Mouse (Mus musculus): ENCODE results near the gene Bcorl1. TPM values are rescaled to one million over a fixed set of nuclear protein-coding genes. Genes with fewer than 3 reads are reported as not detected.
A peak's percentile ranks its signal among the peaks of the same experiment; 100 is the strongest.

Bcorl1 gene
- 10 to 100 TPM; 18.0 to 19.3 TPM for total RNA-seq (2021)
- long read RNA-seq, experiment 1, partial matches to known transcripts: 1 of 1 reads
- long read RNA-seq, experiment 1, other reads (novel, unspliced or antisense): 0 of 1 reads
- long read RNA-seq, experiment 2, partial matches to known transcripts: 1 of 1 reads
- long read RNA-seq, experiment 2, other reads (novel, unspliced or antisense): 0 of 1 reads

DNA sequence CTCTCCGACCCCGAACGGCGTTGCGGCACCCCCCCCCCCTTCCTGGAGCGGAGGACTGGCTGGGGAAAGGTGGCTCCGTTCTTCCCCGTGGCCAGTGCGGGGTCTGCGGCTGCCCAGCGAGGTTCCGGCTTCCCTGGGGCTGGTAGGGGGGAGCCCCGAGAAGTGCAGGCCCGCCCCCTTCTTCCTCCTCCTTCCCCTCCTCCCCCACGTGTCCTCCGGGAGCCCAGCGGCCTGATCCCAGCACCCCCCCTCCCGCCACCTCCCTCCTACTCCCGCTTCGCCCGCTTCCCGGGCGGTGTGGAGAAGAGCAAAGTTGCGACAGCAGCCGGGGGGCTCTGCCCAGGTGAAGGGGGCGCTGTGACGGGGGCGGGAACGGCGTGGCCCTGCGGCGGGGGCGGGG, at the start of gene Bcorl1:
Bcorl1 (plus strand) TSS at position 218 of the 400 bp plus-strand sequence.
- intact Hi-C loops (cut with DNase I): loop anchor here (5.0 kb wide), 1 partner anchor 54 kb away; no protein-coding TSS in a partner anchor
- DNase-seq (ENCODE audit: low spot score in 2 of 2): peak in 1 of 2 experiments; percentile 6

DNA sequence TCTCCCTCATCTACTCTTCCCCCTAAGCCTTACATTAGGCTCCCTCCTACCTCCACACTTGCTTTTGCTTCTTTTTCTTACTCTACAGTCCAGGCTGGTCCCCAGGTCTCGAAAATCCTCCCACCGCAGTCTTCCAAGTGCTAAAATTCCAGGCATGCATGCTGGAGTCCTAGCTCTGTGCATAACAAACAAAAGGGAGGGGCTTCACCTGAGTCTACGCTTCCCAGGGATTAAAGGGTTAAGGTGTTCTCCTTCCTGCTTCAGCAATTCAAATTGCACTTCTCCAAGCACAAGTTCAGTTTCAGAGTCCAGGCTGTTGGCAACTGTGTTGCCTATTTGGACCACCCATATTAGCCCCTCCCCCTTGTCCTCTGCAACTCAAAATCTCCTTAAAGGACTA, 49.7 kb upstream of the Bcorl1 start:
- DNase-seq (ENCODE audit: low spot score in 2 of 2): no peak

DNA sequence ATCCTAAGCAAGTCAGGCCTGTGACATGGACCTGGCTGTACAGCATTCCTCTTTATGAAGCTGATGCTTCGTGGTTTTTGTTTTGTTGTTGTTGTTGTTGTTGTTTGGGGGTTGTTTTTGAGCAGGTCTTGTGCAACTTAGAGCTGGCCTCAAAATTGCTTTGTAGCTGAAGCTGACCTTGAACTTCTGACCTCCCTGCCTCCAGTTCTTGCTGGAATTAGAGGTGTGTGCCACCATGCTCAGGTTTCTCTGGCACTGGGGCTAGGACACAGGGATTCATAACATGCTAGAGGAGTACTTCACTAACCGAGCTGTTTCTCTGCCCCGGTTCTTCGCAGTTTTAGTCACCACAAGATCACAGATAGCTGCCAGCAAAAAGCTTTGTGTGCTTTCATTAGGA, 35.8 kb upstream of the Bcorl1 start:
- no peak for DNase-seq (ENCODE audit: low spot score in 2 of 2)
- intact Hi-C loops (cut with DNase I): no loop called here

More for the DNA sequence above, 49.7 kb upstream of the Bcorl1 start:
- intact Hi-C loops (cut with DNase I): no loop called here

DNA sequence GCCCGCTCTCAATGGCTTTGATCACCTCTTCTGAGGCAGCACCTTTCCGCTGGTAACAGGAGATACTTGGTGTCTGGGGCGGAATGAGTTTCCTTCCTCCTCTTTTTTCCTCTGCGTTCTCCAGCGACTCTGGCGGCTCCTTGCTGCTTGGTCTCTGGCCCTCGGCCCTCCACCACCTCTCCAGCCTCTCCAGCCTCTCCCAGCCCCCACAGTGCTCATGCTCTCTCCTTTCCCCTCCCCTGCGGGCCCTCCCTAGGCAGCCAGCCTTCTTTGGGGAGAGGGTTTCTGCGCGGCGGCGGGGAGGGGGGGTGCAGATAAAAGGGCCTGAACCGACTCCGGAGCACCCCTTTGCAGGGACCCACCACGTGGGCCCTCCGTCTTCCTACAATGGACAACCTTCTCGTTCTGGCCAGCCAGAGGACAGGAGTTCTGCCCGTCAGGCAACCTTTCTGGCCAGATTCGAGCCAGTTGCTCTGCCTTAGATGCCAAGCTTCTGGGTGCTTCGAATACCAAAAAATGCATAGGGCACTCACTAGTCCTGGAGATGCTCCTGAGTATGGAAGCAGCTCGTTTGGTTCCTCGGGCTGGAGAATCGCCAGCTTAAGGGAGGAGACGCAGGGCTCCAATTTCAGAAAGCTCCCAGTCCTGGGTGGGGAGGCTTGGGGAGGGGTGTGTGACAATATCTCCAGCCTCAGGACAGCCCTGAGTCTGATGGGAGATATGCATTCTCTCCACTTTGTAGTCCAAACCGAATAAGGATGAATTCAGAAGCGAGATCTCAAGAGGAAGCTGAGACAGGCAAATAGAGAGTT, 30.2 kb upstream of the Bcorl1 start:
- DNase-seq (ENCODE audit: low spot score in 2 of 2): no peak
- intact Hi-C loops (cut with DNase I): no loop called here

DNA sequence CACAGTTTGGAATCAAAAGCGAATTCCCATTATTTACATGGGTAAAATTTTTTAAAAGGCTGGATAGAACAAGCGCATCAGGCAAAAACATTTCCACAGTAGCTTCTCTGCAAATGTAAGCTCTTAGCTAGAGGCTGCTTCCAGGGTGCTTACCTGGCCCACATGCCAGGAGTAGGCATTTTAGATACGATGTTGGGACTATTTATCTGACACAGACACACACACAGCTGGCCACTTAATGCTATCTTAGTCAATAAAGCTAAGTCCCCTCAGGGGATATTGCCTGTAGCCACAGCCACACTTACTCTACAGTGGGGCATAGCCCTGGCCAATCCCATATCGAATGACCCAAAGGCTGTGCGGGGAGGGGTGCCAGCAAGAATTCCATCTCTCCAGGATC, 29.4 kb upstream of the Bcorl1 start:
- no peak for DNase-seq (ENCODE audit: low spot score in 2 of 2)
- intact Hi-C loops (cut with DNase I): no loop called here

DNA sequence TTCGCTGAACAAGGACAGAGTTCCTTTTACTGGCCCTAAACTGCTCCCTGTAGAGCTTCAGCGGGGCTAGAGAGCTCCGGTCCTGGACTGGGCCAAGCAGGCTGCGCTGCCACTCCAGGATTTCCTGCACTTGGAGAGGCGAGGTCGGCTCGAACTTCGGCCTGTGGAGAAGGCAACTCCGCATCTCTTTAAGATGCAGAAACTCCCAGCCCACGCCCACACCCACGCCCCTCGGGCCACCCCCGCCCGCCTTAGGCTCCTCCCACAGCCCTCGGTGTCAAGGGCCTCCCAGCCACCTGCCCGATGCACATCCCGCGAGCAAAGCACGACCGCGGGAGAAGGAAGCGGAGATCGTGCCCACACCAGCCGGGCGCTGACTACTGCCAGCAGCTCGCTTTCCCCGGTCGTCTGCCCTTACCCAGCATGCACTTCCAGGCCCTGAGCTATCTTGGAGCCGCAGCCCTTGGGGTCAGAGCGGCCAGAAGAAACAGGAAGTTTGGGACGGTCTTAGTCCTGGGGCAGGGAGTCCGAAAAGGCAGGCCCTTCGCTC, 26.6 kb upstream of the Bcorl1 start:
- intact Hi-C loops (cut with DNase I): no loop called here
- peak; percentile 26 to 28 for DNase-seq (ENCODE audit: low spot score in 2 of 2)

DNA sequence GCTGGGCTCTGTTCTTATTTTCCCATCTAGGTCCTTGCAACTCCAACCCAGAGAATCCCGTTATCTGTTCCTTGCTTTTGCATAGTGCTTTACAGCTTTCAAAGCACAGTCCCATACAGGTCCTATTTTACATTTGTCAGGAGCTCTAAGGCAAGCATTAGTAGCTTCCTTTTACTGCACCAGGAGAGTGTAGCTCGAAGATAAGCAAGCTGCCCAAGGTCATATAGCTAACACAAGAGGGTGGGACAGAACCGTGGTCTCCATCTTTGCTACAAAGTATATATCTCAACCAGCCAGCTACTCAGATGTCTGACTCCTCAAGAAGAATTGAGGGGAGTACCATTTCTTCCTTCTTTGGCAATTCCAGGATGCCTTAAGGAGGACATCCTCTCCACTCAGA, 23.7 kb upstream of the Bcorl1 start:
- intact Hi-C loops (cut with DNase I): no loop called here
- no peak for DNase-seq (ENCODE audit: low spot score in 2 of 2)

DNA sequence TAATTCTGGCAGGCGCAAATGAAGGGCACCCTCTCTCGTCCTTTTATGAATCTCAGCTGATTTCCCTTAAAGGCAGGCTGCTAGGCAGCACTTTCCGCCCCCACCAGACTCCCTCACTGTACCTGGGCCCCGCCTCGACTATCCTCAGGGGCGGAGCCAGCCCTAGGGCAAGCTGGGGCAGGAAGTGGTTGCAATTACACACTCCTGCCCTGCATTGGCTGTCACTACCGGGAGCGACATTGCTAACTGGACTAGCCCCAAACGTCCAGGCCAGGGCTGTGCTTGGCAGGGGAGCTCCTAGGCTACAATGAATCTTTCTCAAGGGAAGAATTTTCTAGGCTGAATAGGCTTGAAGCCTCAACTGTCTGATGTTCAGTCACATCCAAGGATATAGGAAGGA, 23.0 kb upstream of the Bcorl1 start:
- DNase-seq (ENCODE audit: low spot score in 2 of 2): no peak
- intact Hi-C loops (cut with DNase I): no loop called here

DNA sequence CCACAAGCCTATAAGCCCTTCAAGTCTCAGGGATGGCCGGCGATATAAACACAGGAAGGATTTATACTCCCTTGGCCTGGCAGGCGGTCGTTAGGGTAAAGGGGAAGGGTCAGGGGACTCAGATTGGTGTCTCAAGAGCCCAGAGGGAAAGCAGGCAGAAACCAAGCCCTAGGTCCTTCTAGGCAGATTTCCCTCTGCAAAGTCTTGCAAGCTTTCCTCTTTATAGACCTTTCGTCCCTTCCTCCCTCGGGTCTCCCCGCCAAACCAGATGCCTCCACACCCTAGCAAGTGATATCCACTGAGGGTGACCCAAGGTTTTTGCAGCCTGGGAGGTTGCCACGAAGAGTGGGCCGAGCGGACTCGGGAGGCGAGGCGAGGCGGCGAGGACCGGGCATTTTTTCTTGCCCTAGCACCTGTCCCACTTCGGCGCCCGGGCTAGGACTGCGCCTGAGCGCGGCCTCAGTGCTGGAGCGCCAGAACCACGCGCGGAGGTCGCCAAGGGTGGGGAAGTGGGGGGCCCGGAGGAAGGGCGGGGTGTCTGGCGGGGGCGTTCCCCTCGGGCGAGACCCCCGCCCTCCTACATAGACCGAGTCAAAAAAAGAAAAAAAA, 613 bp upstream of the Bcorl1 start:
- no peak for DNase-seq (ENCODE audit: low spot score in 2 of 2)
- intact Hi-C loops (cut with DNase I): loop anchor here (5.0 kb wide), 1 partner anchor 53 kb away; no protein-coding TSS in a partner anchor

DNA sequence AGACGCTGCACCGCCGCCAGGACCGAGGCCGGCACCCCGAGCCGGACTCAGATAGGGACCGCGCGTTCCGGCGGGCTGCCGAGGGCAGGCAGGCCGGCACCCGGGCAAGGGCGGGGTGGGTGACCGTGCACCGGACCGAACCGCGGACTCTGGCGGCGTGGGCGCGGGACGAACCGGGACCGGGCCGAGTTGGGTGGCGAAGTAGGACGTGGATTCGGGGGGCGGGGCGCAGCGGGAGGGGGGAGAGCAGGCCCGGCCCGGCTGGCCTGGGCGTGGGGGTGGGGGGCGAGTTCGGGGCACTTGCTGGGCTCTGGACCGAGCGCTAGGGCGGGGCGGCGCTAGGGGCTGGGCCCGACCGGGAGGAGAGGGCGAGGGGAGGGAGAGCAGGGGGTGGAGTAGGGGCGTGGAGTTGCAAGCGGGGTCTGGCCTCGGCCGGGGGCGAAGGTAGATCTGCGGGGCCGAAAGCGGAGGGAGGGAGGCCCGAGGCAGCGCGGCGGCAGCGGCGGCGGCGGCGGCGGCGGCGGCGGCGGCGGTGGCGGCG, 533 bp downstream of the Bcorl1 start:
- peak in 1 of 2 experiments; percentile 6 for DNase-seq (ENCODE audit: low spot score in 2 of 2)
- intact Hi-C loops (cut with DNase I): loop anchor here (5.0 kb wide), 1 partner anchor 54 kb away; no protein-coding TSS in a partner anchor

DNA sequence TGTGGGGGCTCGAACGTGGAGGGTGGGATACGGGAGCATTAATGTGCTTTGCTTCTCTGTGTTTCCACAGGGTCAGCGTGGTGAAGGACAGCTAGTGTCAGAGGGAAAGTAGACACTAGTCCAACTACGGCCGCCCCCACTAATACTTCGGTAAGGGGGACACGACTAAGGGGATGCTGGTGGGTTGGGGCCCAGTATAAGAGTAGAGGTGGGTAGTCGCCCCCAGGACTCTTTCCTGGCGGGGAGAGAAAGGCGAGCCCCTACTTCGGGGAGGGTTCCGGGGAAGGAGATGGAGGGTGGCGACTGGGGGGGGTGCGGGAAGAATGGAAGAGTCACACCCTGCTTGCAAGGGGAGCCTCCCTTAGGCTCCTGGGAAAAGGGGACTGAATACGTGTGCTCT, 1.6 kb downstream of the Bcorl1 start:
- intact Hi-C loops (cut with DNase I): loop anchor here (5.0 kb wide), 1 partner anchor 55 kb away; no protein-coding TSS in a partner anchor

DNA sequence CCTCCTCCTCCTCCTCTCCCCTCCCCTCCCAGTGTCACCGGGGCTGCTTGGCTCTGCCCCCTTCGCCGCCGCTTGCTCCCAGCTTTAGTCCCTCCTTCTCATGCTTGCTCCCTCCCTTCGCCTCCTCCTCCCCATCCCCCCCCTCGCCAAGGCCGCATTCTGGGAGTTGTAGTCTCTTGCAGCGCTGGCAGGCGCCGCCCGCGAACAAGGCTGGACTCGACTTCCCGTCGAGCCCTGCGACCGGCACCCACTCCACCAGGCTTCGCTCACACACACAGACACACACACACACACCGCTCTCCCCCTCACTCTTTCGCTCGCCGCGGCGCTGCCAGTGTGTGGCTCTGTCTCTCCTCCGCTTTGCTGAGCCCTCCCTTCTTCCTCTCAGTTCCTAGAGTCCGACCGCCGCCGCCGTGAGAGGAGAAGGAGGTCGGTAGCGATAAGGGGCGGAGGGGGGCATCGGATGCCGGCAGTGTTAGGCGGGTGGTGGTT, 2.3 kb downstream of the Bcorl1 start:
- intact Hi-C loops (cut with DNase I): loop anchor here (5.0 kb wide), 1 partner anchor 56 kb away; no protein-coding TSS in a partner anchor
- DNase-seq (ENCODE audit: low spot score in 2 of 2): peak; percentile 90 to 93

More for the DNA sequence above, 1.6 kb downstream of the Bcorl1 start:
- no peak for DNase-seq (ENCODE audit: low spot score in 2 of 2)

DNA sequence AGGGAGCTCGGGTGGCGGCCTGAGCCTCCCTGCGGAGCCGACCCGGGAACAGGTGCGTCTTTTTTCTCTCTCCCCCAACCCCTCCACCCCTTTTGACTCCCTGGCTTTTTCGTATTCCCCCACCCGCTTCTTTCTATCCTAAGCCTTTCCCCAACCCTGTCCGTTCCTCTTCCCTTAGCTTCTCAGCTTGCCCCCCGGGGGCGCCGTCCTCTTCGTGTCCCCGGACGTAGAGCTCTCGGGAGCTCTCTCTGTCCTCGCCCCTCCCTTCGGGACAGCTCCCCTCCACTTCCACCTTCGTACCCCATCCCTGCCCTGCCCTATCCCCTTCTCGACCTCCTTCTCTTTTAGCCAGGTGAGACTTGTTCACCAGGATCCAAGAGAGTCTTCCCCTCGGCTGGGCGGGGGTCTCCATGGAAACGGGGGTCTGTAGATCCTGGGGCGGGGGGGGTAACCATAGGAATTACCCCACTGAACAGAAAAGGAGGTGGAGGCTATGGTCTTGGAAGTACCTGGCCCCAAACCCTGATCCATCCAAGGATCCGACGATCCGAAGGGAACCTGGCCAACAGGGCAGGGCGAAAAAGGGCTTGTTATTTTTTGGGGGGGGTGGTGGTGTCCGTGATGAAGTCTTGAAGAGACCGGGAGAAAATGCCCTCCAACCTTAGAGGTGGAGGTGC, 2.9 kb downstream of the Bcorl1 start:
- no peak for DNase-seq (ENCODE audit: low spot score in 2 of 2)
- intact Hi-C loops (cut with DNase I): loop anchor here (5.0 kb wide), 1 partner anchor 57 kb away; no protein-coding TSS in a partner anchor

DNA sequence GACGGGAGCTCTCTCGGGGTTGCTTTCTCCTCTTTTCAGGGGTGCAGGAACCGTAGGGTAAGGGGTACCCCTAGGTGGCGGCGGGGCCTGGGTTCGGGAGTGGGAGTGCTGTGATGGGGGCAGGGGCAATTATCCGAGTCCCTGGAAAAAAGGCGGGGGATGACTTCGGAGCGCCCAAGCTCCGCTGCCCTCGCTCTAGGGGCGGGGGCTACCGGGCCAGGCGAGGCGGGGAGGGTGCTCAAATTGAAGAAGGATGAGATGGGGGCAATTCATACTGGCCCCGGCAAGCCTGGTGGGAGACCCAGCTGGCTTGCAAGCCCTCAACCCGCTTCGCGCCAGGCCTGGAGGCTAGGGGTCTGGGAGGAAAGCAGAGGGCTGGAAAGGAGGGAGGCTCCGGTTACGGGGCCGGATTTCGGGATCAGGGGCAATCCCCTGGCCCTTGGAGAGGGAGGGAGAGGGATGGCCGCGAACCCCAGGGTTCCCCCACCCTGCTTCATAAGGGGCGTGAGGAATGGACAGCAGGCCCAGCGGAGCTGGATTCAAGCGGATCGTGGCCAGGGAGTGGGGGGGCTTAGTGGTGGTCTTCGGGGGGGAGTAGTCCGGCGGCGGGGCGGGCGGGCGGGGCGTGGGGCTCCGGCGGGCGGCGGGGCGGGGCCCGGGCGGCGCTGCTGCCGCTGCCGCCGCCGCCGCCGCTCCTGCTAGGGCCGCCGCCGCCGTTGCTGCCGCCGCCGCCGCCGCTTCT, 3.7 kb downstream of the Bcorl1 start:
- intact Hi-C loops (cut with DNase I): loop anchor here (5.0 kb wide), 1 partner anchor 58 kb away; no protein-coding TSS in a partner anchor

DNA sequence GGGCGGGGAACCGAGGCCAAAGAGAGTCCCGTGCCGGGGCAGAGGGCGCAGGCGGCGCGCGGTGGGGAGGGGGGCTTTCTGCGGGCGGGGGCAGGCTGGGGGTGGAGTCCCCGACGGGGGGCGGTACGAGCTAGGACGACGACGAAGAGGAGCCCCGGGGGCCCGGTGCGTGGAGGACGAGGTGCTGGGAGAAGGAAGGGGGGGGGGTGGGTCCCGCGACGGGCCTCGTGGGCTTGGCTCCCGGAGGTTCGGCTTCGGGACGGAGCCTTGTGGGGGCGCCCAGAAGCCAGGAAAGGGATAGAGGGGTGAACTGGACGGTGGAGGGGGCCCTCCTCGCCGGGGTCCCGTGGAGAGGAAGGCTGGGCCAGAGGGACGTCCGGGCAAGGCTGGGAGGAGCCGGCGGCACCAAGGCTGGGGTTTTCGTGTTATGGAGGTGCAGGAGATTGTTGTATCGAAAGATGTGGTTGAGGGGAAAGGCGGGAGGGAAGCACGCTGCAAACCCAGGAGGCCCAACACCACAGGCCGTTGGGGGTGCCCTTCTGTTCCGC, 4.3 kb downstream of the Bcorl1 start:
- no peak for DNase-seq (ENCODE audit: low spot score in 2 of 2)
- intact Hi-C loops (cut with DNase I): no loop called here

More for the DNA sequence above, 3.7 kb downstream of the Bcorl1 start:
- peak in 1 of 2 experiments; percentile 11 for DNase-seq (ENCODE audit: low spot score in 2 of 2)

DNA sequence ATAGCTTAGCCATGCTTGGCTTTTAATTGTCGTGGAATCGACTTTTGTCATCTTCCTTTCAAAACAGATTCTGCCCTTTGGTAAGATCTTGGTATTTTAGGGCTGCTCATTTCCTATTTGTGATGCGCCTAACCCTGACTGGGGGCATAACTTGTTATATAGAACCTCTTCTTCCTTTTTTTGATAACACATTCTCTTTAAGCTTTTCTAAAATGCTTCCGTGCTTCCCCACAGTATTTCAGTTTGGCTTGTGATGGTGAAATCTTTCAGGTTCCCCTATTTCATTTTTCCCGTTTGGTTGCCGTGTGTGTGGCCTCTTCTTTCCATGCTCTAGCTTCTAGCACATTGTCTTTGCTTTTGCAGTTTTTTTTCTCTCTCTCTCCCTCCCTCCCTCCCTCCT, 14.2 kb downstream of the Bcorl1 start:
- DNase-seq (ENCODE audit: low spot score in 2 of 2): no peak
- intact Hi-C loops (cut with DNase I): no loop called here

DNA sequence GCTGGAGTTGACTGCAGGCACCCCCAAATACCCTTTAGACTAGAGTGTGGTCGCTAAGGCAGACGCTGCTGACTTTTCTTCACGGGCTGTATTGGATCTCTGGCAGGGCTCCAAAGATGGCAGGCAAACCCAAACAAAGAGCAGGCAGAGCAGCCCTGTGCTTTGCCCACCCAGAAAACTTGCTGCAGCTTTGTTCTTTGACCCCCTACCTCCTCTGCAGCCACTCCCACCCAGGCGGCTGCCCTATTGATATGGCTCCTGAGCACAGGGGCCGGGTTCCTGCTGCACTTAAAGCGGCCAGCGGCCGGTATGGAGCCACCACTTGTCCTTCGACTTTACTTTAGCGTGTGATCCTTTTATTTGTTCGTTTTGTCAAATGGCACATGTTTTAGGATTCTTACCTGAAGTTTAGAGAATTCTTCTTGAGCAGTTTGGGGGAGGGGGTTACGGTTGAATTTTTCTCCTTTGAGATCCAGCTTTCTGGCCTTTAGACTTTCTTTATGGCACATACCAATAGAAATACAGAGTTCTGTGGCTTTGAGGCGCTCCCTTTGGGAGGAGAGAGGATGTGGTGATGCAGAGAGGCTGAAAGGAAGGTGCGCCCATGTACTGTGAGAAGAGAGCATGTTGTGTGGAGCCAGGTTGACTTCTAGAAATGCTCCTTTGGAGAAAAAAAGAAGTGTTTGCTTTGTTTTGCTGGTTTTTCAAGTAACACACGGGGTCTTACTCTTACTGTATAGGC, 24.8 kb downstream of the Bcorl1 start:
- no peak for DNase-seq (ENCODE audit: low spot score in 2 of 2)
- intact Hi-C loops (cut with DNase I): no loop called here

Data from left cerebral cortex, postnatal 14 days (tissue).